Mouse (Mus musculus) adrenal gland, postnatal 36 days (tissue): ENCODE data around the gene Olfr1299. TPM values are rescaled to one million over a fixed set of nuclear protein-coding genes. Genes with fewer than 3 reads are reported as not detected.

Experiments
- DNase-seq, 2 experiments: peaks; one replicate each; pipeline ENCODE4 v3.0.0; 2021; ENCODE audit warnings: mixed read lengths in 1 of 2
- long read RNA-seq, 2 experiments: library from polyadenylated mRNA; stranded (forward); transcript quantifications; one replicate each; pipeline ENCODE4 v2.0.0; 2021; ENCODE audit warnings: borderline sequencing depth in 2 of 2
- total RNA-seq, 2 experiments: library from RNA; stranded (reverse); gene quantifications; 2 replicates each; pipeline ENCODE4 v1.2.3; 2021

Gene Olfr1299
- total RNA-seq, result not detected
- long read RNA-seq, experiment 1, result 0 reads
- long read RNA-seq, experiment 2, result 0 reads

DNA sequence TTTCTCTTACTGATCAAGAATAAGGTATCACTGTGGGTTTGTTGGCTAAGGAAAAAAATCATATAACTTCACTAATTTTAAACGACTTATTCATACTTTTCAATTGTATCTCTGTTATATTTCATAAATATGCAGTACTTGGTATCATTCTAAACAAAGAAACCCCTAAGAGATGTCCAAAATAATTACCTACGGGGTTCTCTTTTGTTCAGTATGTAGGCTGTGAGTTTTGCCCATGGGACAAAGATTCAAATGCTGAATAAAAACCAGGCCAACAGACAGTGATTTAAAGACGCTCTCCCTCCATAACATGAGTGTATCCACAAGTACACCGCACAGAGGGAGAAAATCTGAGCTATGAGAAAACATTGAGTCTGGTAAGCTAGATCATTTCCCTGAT, at the start of gene Olfr1299:
Olfr1299 (plus strand) TSS at position 301 of the 400 bp plus-strand sequence.
- DNase-seq, result no peak

GRCm38 (mm10) chr2:111626397-111626796, 34.8 kb upstream of the Olfr1299 start, which contains the start of gene Olfr1297:
Gene Olfr1297, minus strand, starts transcription at chr2:111626497.
- no peak for DNase-seq

DNA sequence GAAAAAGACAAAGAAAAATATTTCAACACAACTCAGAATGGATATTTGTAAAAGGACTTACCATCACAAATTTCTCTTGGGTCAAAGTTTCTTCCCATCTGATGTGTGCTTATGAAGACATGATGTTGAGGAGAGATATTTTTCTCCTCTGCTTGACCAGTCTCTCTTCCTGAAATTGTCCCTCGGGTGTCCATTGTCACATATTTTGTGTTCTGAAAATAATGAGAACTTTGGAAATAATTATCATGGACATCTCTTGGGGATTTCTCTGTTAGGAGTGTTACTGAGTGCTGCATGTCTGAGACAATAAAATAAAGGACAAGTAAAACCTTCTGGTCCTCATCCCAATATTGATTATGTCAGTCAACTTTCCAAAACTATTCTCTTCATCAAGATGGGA, 12.1 kb upstream of the Olfr1299 start, which contains the start of gene Olfr1298:
Olfr1298 (minus strand) TSS at position 101 of the 400 bp plus-strand sequence.
- DNase-seq, result no peak

Other genes starting within 250 kb of the Olfr1299 start
- gene Olfr1286, start 238.3 kb upstream of the Olfr1299 start, total RNA-seq, result not detected
- not detected for gene Olfr1287, start 212.3 kb upstream of the Olfr1299 start, total RNA-seq
- not detected for gene Olfr1288, start 187.3 kb upstream of the Olfr1299 start, total RNA-seq
- not detected for gene Olfr1289, start 180.6 kb upstream of the Olfr1299 start, total RNA-seq
- not detected for gene Olfr1290, start 167.6 kb upstream of the Olfr1299 start, total RNA-seq
- not detected for gene Olfr1291-ps1, start 164.2 kb upstream of the Olfr1299 start, total RNA-seq
- gene Olfr1293-ps, start 136.2 kb upstream of the Olfr1299 start, total RNA-seq, result not detected
- not detected for gene Olfr1294, start 121.1 kb upstream of the Olfr1299 start, total RNA-seq
- gene Olfr1295, start 91.7 kb upstream of the Olfr1299 start, total RNA-seq, result not detected
- not detected for gene Olfr1297, start 34.9 kb upstream of the Olfr1299 start, total RNA-seq
- not detected for gene Olfr1298, start 12.2 kb upstream of the Olfr1299 start, total RNA-seq
- not detected for gene Olfr1301, start 89.6 kb downstream of the Olfr1299 start, total RNA-seq
- gene Olfr1302, start 116.0 kb downstream of the Olfr1299 start, total RNA-seq, result not detected
- gene Olfr1303, start 158.9 kb downstream of the Olfr1299 start, total RNA-seq, result not detected
- gene Olfr1305, start 215.7 kb downstream of the Olfr1299 start, total RNA-seq, result not detected